Mouse (Mus musculus) kidney, adult 18-20 months (tissue): ENCODE measurements around the gene Klk12.

Experiments used
- DNase-seq: peaks from one replicate; pipeline ENCODE4 v3.0.0; 2021

Gene Klk12

DNA sequence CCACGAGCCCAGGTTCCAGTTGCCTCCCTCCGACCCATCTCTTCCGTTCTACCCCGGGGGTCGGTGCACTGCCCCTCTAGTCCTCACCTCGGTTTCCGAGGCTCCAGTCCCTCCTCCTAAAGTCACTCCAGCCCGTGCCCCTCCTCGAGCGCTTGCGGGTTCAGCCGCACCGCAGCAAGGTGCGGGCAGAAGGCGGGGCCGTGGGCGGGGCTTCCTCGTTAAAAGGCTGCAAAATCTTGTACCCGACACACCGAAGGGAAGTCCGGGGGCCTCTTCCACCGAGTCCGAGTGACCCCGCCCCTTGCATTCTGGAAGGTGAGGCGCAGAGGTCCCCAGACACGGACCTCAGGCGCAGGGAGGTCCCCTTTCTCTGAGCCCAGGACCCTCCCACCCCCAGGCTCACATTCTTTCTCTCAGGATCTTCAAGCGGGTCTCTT is 28.7 kb downstream of the Klk12 start, which contains the start of gene Klk8:
Gene Klk8 (plus strand): TSS at position 245 of the 437 bp plus-strand sequence.
- DNase-seq = peak; percentile 17

GRCm38 (mm10) chr7:43797844-43798462 is 29.3 kb downstream of the Klk12 start:
- no peak for DNase-seq

GRCm38 (mm10) chr7:43799876-43800275 is 31.2 kb downstream of the Klk12 start:
- no peak for DNase-seq

GRCm38 (mm10) chr7:43810994-43811393 is 42.3 kb downstream of the Klk12 start, which contains the start of gene Klk7:
TSS of gene Klk7 (plus strand) at chr7:43811294.
- no peak for DNase-seq

GRCm38 (mm10) chr7:43815211-43815610 is 46.5 kb downstream of the Klk12 start:
- no peak for DNase-seq

- no peak for DNase-seq
Observed at GRCm38 (mm10) chr7:43816746-43817145, 48.0 kb downstream of the Klk12 start.

DNA sequence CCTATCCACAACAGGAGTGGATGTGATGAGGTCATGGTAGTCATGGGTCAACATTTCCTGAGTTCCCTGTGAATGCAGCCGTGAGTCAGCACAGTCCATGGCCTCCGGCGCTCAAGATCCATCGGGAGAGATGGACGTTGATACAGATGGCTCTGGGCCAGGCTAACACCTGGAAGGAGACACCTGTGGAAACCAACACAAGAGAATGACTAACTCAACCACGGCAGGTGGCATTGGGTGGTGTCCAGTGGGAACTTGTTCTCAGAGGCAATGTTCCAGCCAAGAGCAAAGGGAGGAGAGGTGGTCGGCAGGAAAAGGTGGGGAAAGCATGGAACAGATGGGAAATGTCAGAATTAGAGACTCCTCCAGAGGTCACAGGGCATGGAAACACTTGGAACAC is 52.9 kb downstream of the Klk12 start:
- no peak for DNase-seq
